Mouse (Mus musculus) T-helper 17 cell (primary cell): ENCODE data around the gene Rnf212b.

Source experiments
- in situ Hi-C, 2 experiments: fragments of 300-600 bp; cut with MboI, MseI; formaldehyde crosslinking; loops; 1 replicate in 1 of 2; 2 replicates in 1 of 2; pipeline ENCODE4 v1.15.1; 2025; ENCODE audit warnings: high pct_unique_total_duplicates in 2 of 2

The Rnf212b gene

GRCm38 (mm10) chr14:54866268-54866667 is 52.3 kb downstream of the Rnf212b start:
- in situ Hi-C loops = no loop called here

- in situ Hi-C loops = no loop called here
These were observed 53.0 kb downstream of the Rnf212b start for GRCm38 (mm10) chr14:54866936-54867335.

GRCm38 (mm10) chr14:54868026-54868425 is 54.1 kb downstream of the Rnf212b start:
- in situ Hi-C loops = no loop called here

GRCm38 (mm10) chr14:54870861-54871260 is 56.9 kb downstream of the Rnf212b start, which contains the start of gene Homez:
Gene Homez, minus strand, starts transcription at chr14:54870961.
- in situ Hi-C loops = no loop called here

- in situ Hi-C loops = no loop called here
These were observed 60.2 kb downstream of the Rnf212b start for GRCm38 (mm10) chr14:54874165-54874564.

- in situ Hi-C loops = no loop called here
These were observed 62.0 kb downstream of the Rnf212b start for GRCm38 (mm10) chr14:54875844-54876538.

- in situ Hi-C loops = no loop called here
These were observed 62.7 kb downstream of the Rnf212b start for GRCm38 (mm10) chr14:54876539-54877047.

GRCm38 (mm10) chr14:54877048-54877715 is 63.2 kb downstream of the Rnf212b start, which contains the start of gene Ppp1r3e:
Gene Ppp1r3e, minus strand, starts transcription at chr14:54877550.
- in situ Hi-C loops = no loop called here

- in situ Hi-C loops = no loop called here
These were observed 69.4 kb downstream of the Rnf212b start, which contains the start of the genes Bcl2l2 and Gm20521 for GRCm38 (mm10) chr14:54883154-54884021. Gene Bcl2l2, plus strand, starts transcription at chr14:54883377. Gene Gm20521, plus strand, starts transcription at chr14:54883441.

GRCm38 (mm10) chr14:54884022-54884712 is 70.2 kb downstream of the Rnf212b start:
- in situ Hi-C loops = no loop called here

- in situ Hi-C loops = no loop called here
These were observed 71.4 kb downstream of the Rnf212b start for GRCm38 (mm10) chr14:54885309-54885708.

- in situ Hi-C loops = no loop called here
These were observed 78.3 kb downstream of the Rnf212b start, which contains the start of gene Pabpn1 for GRCm38 (mm10) chr14:54892200-54892599. Gene Pabpn1, plus strand, starts transcription at chr14:54892500.

- in situ Hi-C loops = no loop called here
These were observed 79.8 kb downstream of the Rnf212b start for GRCm38 (mm10) chr14:54893651-54894181.

GRCm38 (mm10) chr14:54894296-54895151 is 80.6 kb downstream of the Rnf212b start:
- in situ Hi-C loops = no loop called here

- in situ Hi-C loops = no loop called here
These were observed 83.5 kb downstream of the Rnf212b start for GRCm38 (mm10) chr14:54897445-54897844.

- in situ Hi-C loops = loop anchor here in 1 of 2 experiments (25.0 kb wide), 1 partner anchor 1962 kb away; no protein-coding TSS in a partner anchor
These were observed 86.4 kb downstream of the Rnf212b start for GRCm38 (mm10) chr14:54900383-54900782.

- in situ Hi-C loops = loop anchor here in 1 of 2 experiments (25.0 kb wide), 1 partner anchor 1959 kb away; no protein-coding TSS in a partner anchor
These were observed 89.7 kb downstream of the Rnf212b start for GRCm38 (mm10) chr14:54903641-54904040.
